Comparison of ENCODE assay signal across 9 mouse cellular contexts in genomic region chr1:25826771-25827170, GRCm38 (mm10). TPM values are rescaled to one million over a fixed set of nuclear protein-coding genes. Genes with fewer than 3 reads are reported as not detected.
DNase-seq lines count a peak whose midpoint lies in the region; ATAC-seq and TF ChIP-seq lines count a peak whose summit lies in the region.
"Had no signal": no experiment of that assay in that cellular context is flagged by ENCODE, and none has a peak within 500 bp of the region (broad histone marks: within the 10 kb centered on the region; RNA-seq: fewer than 3 reads in every experiment).

No protein-coding gene starts in this region.

- no peaks in the 10 kb centered on the region for H3K27me3 ChIP-seq in forebrain, embryonic 16.5 days (replicated peaks; ENCODE audit: control insufficient read depth, insufficient read depth, low read length)
- peaks cover 32% of the 10 kb centered on the region for H3K27me3 ChIP-seq in limb, embryonic 14.5 days (ENCODE audit: control insufficient read depth, insufficient read depth, low read length)

- intact Hi-C loops in heart, postnatal 36 days (cut with DNase I), result no loop called here

- WGBS in forebrain, embryonic 16.5 days, result 5% methylated on average over 7 of the region's 7 CpGs
- WGBS in limb, embryonic 14.5 days, result 8% methylated on average over 7 of the region's 7 CpGs

- no peak for TF ChIP-seq POLR2A in limb, embryonic 14.5 days (IDR thresholded peaks at IDR 0.05; ENCODE audit: borderline replicate concordance, extremely low read depth, insufficient read depth, insufficient read length)

- no peak overlapping the region for H3K9ac ChIP-seq in forebrain, embryonic 16.5 days (replicated peaks; ENCODE audit: low read depth, low read length)
- H3K9ac ChIP-seq in limb, embryonic 14.5 days (ENCODE audit: low read depth, low read length, severe bottlenecking), result no peak overlapping the region

- no peaks in the 10 kb centered on the region for H3K9me3 ChIP-seq in forebrain, embryonic 16.5 days (ENCODE audit: control insufficient read depth, low read length)
- no peaks in the 10 kb centered on the region for H3K9me3 ChIP-seq in limb, embryonic 14.5 days (ENCODE audit: control insufficient read depth, low read length)

- no peak overlapping the region for H3K27ac ChIP-seq in forebrain, embryonic 16.5 days (ENCODE audit: low read length)
- no peak overlapping the region for H3K27ac ChIP-seq in limb, embryonic 14.5 days (replicated peaks; ENCODE audit: low read depth, low read length)

- H3K4me3 ChIP-seq in forebrain, embryonic 16.5 days (replicated peaks; ENCODE audit: low read length), result peak overlapping the region; percentile 37
- H3K4me3 ChIP-seq in limb, embryonic 14.5 days (replicated peaks; ENCODE audit: low read length), result no peak overlapping the region

- DNase-seq in gastrocnemius, postnatal 10 days, result peak; percentile 22
- no peak for DNase-seq in gastrocnemius, postnatal 25 days
- DNase-seq in brain, adult 2 months (ENCODE audit: low read depth, low spot score), result peak; percentile 86
- peak; percentile 41 for DNase-seq in limb, embryonic 14.5 days (ENCODE audit: low spot score)
- no peak for DNase-seq in Muller cell, postnatal 12 days (ENCODE audit: inconsistent ontology term)
- no peak for DNase-seq in spleen, postnatal 14 days (ENCODE audit: low spot score in 2 of 2)
- no peak for DNase-seq in heart, postnatal 36 days

- H3K4me1 ChIP-seq in forebrain, embryonic 16.5 days (replicated peaks; ENCODE audit: control insufficient read depth, insufficient read depth, low read length), result peaks cover 27% of the 10 kb centered on the region
- H3K4me1 ChIP-seq in limb, embryonic 14.5 days (ENCODE audit: control insufficient read depth, insufficient read depth, low read length), result 0 out of 2 replicates have a peak, but pooled peaks cover 2% of the 10 kb centered on the region

- peak overlapping the region; percentile 60 for H3K4me2 ChIP-seq in forebrain, embryonic 16.5 days (ENCODE audit: low read length)
- H3K4me2 ChIP-seq in limb, embryonic 14.5 days (replicated peaks; ENCODE audit: low read depth, low read length, severe bottlenecking), result no peak overlapping the region

- no peak for ATAC-seq in forebrain, embryonic 16.5 days
- ATAC-seq in limb, embryonic 14.5 days (ENCODE audit: low FRiP score, low read depth), result no peak

- no peaks in the 10 kb centered on the region for H3K36me3 ChIP-seq in forebrain, embryonic 16.5 days (ENCODE audit: control insufficient read depth, insufficient read depth)
- no peaks in the 10 kb centered on the region for H3K36me3 ChIP-seq in limb, embryonic 14.5 days (ENCODE audit: control insufficient read depth, insufficient read depth, low read length)

RNA-seq across cellular contexts. Expression of gene Adgrb3, which starts 2.7 kb away (rescaled TPM):
- total RNA-seq in gastrocnemius, postnatal 10 days (2021), result under 1 TPM; 0.63 to 0.72 TPM
- total RNA-seq in gastrocnemius, postnatal 25 days (2021), result under 1 TPM in 1 of 2 experiments, not detected in 1; 0.08 TPM
- polyA plus RNA-seq in forebrain, embryonic 16.5 days (2015; fragmentation: Nextera tagmentation; extraction: Ambion mirVana), result 49.3 and 61.3 TPM in 2 replicates
- 2.1 and 2.2 TPM in 2 replicates for polyA plus RNA-seq in limb, embryonic 14.5 days (2012; rRNA removed)
- polyA plus RNA-seq in limb, embryonic 14.5 days (2014; fragmentation: Nextera tagmentation; extraction: Ambion mirVana), result 1.8 and 2.2 TPM in 2 replicates
- not detected for total RNA-seq in heart, postnatal 36 days (2021)
- polyA plus RNA-seq: liver, embryonic 16.5 days had no signal

Comparison
In these comparisons a context has a peak if more than half of its experiments do, and no peak if none do; other contexts are left out.
1. DNase-seq: peak in gastrocnemius, postnatal 10 days (single experiment), brain, adult 2 months (single experiment) and limb, embryonic 14.5 days (single experiment); none in gastrocnemius, postnatal 25 days (single experiment), Muller cell, postnatal 12 days (single experiment), spleen, postnatal 14 days (0 of 2) and heart, postnatal 36 days (0 of 2).